Mouse (Mus musculus): ENCODE data around the gene Adcy9. TPM values are rescaled to one million over a fixed set of nuclear protein-coding genes. Genes with fewer than 3 reads are reported as not detected.

Adcy9 gene
- 10 to 100 TPM; 67.3 to 74.0 TPM for total RNA-seq (2021)
- long read RNA-seq, experiment 1, full-length matches to known transcripts = 7 of 16 reads
- long read RNA-seq, experiment 1, partial matches to known transcripts = 6 of 16 reads
- long read RNA-seq, experiment 1, other reads (novel, unspliced or antisense) = 3 of 16 reads
- long read RNA-seq, experiment 2, full-length matches to known transcripts = 7 of 18 reads
- long read RNA-seq, experiment 2, partial matches to known transcripts = 3 of 18 reads
- long read RNA-seq, experiment 2, other reads (novel, unspliced or antisense) = 8 of 18 reads

DNA sequence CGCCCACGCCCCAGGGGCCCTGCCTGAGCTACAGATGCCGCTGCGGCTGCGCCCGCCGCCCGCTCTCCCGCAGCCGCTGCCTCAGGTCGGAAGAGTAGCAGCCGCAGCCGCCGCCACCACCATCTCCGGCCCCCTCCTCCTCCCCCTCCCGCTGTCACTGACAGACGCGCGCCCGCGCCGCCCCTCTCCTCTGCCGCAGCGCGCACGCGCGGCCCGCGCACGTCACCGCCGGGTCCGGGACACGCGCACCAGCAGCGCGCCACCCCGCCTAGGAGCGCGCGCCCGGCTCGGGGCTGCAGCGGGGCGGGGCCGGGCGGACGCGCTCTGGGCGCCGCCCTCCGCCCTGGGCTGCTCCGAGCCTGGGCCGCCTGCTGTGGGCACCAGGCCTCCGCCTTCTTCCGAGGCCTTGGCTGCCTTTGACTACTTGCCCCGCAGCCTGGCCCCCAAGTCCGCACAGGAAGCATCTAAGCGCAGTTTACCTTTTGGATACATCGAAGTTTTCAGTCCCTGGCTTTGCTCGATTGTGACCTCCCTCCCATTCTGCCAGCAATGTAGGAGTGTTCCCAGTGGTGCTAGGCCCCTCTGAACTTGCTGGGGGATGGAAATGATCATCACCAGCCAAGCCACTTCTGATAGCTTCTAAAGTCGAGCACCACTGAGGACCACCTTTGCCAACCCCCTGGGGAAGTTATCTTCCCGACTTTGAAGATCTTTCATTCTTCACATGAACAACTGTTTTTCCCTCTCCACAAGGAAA, at the start of gene Adcy9:
TSS of gene Adcy9 (minus strand) at position 201 of the 757 bp plus-strand sequence.
- DNase-seq (ENCODE audit: low spot score in 2 of 2) = peak; percentile 87 to 96

DNA sequence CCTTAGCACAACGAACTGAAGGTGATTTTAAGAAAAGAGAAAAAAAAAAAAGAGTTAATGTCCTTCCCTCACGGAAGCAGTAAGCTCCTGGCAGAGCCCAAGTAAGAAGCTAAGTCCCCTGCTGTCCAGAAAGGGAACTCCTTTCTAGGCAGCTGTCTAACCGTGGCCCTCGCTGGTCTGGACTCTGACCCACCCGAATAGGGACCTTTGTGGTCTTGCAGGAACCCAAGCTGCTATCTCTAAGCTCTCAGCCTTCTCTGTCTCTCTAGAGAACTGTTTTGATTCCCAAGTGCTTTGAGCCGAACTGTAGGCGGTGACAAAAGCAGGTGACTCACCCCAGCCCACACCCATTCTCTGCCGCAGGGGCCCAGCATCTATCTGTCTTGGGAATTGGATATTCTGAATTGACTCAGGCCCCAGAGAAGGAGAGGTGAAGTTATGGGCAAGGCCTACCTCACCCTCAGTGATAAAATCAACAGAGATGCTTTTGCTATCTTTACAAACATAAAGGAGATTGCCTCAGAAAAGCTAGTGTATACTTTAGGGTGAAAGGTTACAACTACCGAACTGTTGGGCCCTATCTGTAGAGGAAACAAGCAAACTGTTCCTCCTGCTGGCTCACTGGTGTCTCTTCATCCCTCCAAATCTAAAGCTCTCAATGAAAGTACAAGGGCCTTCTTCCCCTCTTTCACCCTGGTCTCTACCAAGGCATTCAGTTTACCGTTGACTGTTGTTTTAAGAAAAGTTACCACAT, 49.5 kb upstream of the Adcy9 start:
- peak; percentile 63 to 74 for DNase-seq (ENCODE audit: low spot score in 2 of 2)

DNA sequence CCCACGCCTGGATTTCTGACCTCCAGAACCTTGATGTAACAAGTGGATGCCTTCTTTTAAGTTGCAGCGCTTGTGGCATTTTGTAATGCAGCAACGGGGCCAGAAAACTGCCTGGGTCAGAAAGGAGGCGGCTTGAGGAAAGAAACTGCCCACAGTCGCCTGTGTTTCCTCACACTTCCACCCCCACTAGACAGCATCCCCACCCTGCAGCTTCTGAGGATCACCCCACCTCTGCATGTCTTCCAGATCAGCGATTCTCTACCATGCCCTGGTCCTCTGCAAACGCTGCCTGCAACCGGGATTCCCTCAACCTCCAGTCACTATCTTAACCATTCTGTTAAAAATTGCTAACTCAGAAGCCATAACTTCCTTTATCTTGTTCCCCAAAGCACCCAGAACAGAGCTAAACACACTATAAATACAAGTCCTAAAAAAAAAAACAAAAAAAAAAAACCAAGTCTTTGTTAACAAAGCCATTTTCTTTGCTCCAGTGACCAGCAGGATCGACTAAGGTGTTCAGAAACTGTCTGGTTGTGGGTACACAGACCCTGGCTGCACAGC, 44.3 kb upstream of the Adcy9 start:
- DNase-seq (ENCODE audit: low spot score in 2 of 2) = no peak

DNA sequence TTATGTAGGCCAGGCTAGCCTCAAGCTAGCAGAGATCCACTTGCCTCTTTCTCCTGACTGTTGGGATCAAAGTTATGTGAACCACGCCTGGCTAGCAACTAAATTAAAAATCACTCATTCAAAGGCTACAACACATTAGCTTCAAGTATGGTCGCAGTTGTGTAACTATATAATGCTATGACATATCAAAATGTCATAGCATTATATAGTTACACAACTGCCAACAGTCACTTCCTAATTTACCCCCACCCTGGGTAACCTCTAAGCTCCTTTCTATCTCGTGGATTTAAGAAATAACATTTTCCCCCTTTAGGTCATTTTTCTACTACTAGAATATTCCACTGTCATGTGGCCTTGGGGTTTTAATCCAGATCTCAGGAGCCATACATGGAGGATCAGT, 37.6 kb upstream of the Adcy9 start:
- DNase-seq (ENCODE audit: low spot score in 2 of 2) = no peak

DNA sequence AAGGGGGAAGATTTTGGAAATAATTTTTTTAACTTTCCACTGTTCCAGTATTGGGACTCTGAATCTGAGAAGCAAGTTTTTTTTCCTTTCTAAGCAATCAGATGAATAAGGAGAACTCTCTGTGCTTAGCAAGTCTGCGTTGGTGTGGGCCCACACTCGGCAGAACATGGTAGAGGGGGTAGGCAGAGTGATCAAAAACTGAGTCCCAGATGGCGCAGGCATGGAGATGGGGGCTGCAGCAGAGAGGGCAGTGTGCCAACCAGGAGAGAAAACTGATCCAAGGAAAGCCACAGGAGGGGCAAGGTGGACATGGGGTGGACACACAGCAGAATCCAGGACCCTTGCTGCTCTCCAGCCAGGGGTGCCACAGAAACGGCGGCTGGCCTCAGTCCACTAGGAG, 36.1 kb upstream of the Adcy9 start:
- peak; percentile 74 to 87 for DNase-seq (ENCODE audit: low spot score in 2 of 2)

GRCm38 (mm10) chr16:4455693-4456092, 35.4 kb upstream of the Adcy9 start:
- no peak for DNase-seq (ENCODE audit: low spot score in 2 of 2)

DNA sequence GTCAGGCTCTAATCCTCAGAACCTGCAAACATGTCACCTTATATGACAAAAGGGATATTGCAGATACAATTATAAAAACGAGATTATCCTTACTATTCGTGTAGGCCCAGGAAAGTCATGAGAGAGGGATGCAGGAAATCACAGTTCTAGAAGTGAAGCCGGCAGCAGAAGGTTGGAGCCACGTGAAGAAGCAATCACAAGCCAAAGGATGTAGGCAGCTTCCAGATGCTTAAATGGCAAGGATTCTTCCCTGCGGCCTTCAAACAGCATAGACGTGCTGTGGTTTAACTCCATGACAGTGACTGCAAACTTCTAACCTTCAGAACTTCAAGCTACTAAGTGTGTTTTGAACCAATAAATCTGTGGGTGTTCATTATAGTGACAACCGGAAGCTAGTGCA, 34.3 kb upstream of the Adcy9 start:
- DNase-seq (ENCODE audit: low spot score in 2 of 2) = peak; percentile 41 to 56

DNA sequence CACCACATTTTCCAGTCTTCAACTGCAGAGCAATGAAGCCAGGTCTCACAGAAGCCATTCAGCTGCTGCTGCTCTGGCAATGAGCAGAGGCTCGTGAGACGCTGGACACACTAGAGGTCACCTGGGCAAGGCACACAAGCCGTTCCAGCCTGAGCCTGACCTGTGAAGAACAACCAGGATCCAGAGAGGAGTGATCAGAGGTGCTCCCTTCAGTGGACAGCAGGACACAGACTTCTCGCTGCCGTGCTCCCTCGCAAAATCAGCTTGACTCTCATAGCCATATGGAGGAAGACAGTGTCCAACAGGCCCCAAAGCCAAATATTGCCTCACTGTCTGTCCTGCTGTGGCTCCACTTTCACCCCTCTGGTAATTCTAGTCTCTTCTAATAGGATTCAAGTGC, 29.1 kb upstream of the Adcy9 start:
- no peak for DNase-seq (ENCODE audit: low spot score in 2 of 2)

DNA sequence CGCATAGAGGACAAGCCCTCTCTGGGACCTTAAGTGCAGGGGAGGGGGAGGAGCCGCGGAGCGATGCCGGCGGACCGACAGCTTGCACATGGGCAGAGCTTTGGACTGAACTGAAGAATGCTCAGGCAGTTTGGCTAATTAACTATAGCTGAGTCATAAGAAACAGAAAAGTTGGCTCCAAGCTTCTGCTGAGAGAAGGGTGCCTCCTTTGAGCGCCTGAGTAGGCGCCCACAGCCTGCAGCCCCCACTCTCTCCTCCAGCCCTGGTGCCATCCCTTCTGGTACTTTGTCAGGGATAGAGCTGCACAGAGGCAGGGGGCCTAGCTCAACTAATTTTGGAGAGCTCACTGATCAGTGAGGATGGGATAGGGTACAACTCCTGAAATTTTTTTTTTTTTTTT, 27.9 kb upstream of the Adcy9 start:
- peak; percentile 52 to 69 for DNase-seq (ENCODE audit: low spot score in 2 of 2)

GRCm38 (mm10) chr16:4446395-4446794, 26.1 kb upstream of the Adcy9 start:
- DNase-seq (ENCODE audit: low spot score in 2 of 2) = no peak

- no peak for DNase-seq (ENCODE audit: low spot score in 2 of 2)
Measured at GRCm38 (mm10) chr16:4444378-4444777, 24.1 kb upstream of the Adcy9 start.

- DNase-seq (ENCODE audit: low spot score in 2 of 2) = no peak
Measured at GRCm38 (mm10) chr16:4439302-4440066, 19.2 kb upstream of the Adcy9 start.

DNA sequence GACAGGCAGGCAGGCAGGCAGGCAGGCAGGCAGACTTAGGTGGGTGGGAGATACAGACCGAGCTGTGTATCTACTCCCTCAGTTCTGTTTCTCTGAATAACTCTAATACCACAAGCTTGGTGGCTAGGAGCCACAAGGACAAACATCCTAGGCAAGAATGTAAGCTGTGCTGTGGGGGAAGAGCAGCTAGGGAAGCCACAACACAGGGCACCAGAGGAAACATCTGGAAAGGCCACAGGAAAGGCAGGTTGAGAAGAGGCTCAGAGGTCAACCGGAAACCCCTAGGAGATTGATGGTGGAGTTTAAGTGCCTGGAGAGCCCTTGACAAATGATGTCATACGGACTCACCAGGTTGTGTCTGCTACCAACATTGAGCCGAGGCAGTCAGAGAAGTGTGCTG, 16.4 kb upstream of the Adcy9 start:
- no peak for DNase-seq (ENCODE audit: low spot score in 2 of 2)

GRCm38 (mm10) chr16:4435371-4435770, 15.1 kb upstream of the Adcy9 start:
- no peak for DNase-seq (ENCODE audit: low spot score in 2 of 2)

DNA sequence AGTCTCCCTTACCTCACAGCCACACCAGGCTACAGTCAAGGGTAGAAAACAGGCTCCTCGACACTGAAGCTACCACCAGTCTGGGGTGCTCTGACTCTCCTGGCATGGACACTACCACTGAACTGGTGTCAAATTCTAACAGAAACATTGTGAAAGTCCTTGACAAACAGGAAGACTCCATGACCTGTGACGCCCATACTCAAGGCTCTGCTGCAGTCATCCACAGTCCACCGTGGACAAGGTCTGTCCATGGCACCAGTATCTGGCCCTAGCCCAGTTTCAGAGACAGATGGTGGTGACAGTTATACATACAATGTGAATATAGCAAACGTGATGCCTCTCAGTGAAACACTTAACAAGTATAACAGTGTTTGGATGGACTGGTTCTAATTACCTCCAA, 11.5 kb upstream of the Adcy9 start:
- no peak for DNase-seq (ENCODE audit: low spot score in 2 of 2)

GRCm38 (mm10) chr16:4431013-4431412, 10.7 kb upstream of the Adcy9 start:
- DNase-seq (ENCODE audit: low spot score in 2 of 2) = no peak

- DNase-seq (ENCODE audit: low spot score in 2 of 2) = peak; percentile 47 to 61
Measured at GRCm38 (mm10) chr16:4430232-4430631, 9.9 kb upstream of the Adcy9 start.

GRCm38 (mm10) chr16:4425658-4426234, 5.4 kb upstream of the Adcy9 start:
- no peak for DNase-seq (ENCODE audit: low spot score in 2 of 2)

- no peak for DNase-seq (ENCODE audit: low spot score in 2 of 2)
Measured at GRCm38 (mm10) chr16:4423613-4424012, 3.3 kb upstream of the Adcy9 start.

DNA sequence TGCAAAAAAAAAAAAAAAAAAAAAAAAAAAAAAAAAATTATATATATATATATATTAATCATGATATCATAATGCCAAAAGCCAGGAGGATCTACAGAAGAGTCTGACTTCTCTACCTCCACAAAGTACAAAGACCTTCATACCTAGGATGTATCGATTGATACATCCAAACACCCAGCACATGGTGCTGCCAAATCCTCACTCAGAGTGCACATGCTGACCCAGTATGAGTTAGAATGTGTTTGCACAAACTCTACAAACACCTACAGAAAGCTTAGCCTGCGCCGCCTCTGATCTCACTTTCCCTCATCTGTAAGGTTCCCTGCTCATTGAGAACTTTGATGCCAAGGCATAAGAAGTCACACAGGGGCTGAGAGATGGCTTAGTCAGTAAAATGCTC, 2.7 kb upstream of the Adcy9 start:
- DNase-seq (ENCODE audit: low spot score in 2 of 2) = no peak
